Mouse (Mus musculus) frontal cortex, adult (tissue): ENCODE results near the gene Rdh16f1.

ENCODE experiments used
- ATAC-seq: cut with Nextera tagmentation; 2 replicates; pipeline ENCODE4 v1.9.2; 2017; ENCODE audit warnings: mild to moderate bottlenecking, moderate library complexity, mixed read lengths; ENCODE audit not compliant: low TSS enrichment

Rdh16f1 gene

GRCm38 (mm10) chr10:127759181-127760110 lies at the start of gene Rdh16f1, which contains the start of gene Rdh1:
TSS of gene Rdh16f1 (plus strand) at chr10:127759787.
TSS of gene Rdh1 (plus strand) at chr10:127759721.
- ATAC-seq, result no peak

GRCm38 (mm10) chr10:127710331-127710730 lies 49.3 kb upstream of the Rdh16f1 start:
- ATAC-seq, result no peak

- ATAC-seq, result no peak
Measured at GRCm38 (mm10) chr10:127712736-127713135, 46.9 kb upstream of the Rdh16f1 start.

- peak; percentile 84 for ATAC-seq
Measured at GRCm38 (mm10) chr10:127721671-127722418, 37.7 kb upstream of the Rdh16f1 start.

GRCm38 (mm10) chr10:127724178-127724577 lies 35.4 kb upstream of the Rdh16f1 start, which contains the start of gene Tac2:
TSS of gene Tac2 (plus strand) at chr10:127724478.
- ATAC-seq, result no peak

- ATAC-seq, result no peak
Measured at GRCm38 (mm10) chr10:127725136-127725535, 34.5 kb upstream of the Rdh16f1 start.

GRCm38 (mm10) chr10:127728437-127728836 lies 31.1 kb upstream of the Rdh16f1 start:
- 0 out of 2 replicates have a peak, but pooled peaks have one; percentile 16 for ATAC-seq

- ATAC-seq, result peak; percentile 79
Measured at GRCm38 (mm10) chr10:127730285-127730932, 29.2 kb upstream of the Rdh16f1 start.

- no peak for ATAC-seq
Measured at GRCm38 (mm10) chr10:127730933-127731310, 28.7 kb upstream of the Rdh16f1 start.

GRCm38 (mm10) chr10:127731397-127731796 lies 28.2 kb upstream of the Rdh16f1 start:
- ATAC-seq, result no peak

GRCm38 (mm10) chr10:127734434-127734833 lies 25.2 kb upstream of the Rdh16f1 start:
- ATAC-seq, result peak; percentile 48; the same call in 1 of the 2 replicates

GRCm38 (mm10) chr10:127736266-127736665 lies 23.3 kb upstream of the Rdh16f1 start:
- no peak for ATAC-seq

GRCm38 (mm10) chr10:127736916-127737315 lies 22.7 kb upstream of the Rdh16f1 start:
- ATAC-seq, result no peak

GRCm38 (mm10) chr10:127737552-127737951 lies 22.0 kb upstream of the Rdh16f1 start:
- no peak for ATAC-seq

- ATAC-seq, result no peak
Measured at GRCm38 (mm10) chr10:127738151-127738882, 21.3 kb upstream of the Rdh16f1 start.

- ATAC-seq, result peak; percentile 81
Measured at GRCm38 (mm10) chr10:127739083-127739660, 20.4 kb upstream of the Rdh16f1 start, which contains the start of gene Zbtb39. TSS of gene Zbtb39 (plus strand) at chr10:127739538.

GRCm38 (mm10) chr10:127739661-127740161 lies 19.9 kb upstream of the Rdh16f1 start:
- ATAC-seq, result no peak; the same call in none of the 2 replicates

GRCm38 (mm10) chr10:127744661-127745060 lies 14.9 kb upstream of the Rdh16f1 start:
- ATAC-seq, result no peak

- no peak for ATAC-seq
Measured at GRCm38 (mm10) chr10:127745886-127746285, 13.7 kb upstream of the Rdh16f1 start.

GRCm38 (mm10) chr10:127747254-127747653 lies 12.3 kb upstream of the Rdh16f1 start:
- no peak for ATAC-seq
